Mouse (Mus musculus) forebrain, postnatal 0 days (tissue): Measurements from ENCODE around the gene Plekha1. TPM values are rescaled to one million over a fixed set of nuclear protein-coding genes. Genes with fewer than 3 reads are reported as not detected.

Source experiments
- ATAC-seq: fragments of 200-750 bp; cut with Nextera tagmentation; 2 replicates; pipeline ENCODE4 v1.8.0; 2017; ENCODE audit warnings: mild to moderate bottlenecking, moderate library complexity
- DNase-seq: peaks from one replicate; pipeline ENCODE4 v3.0.0-alpha.2; 2015
- H3K27ac ChIP-seq: fragments of 300-500 bp; sonication (generic); 2 replicates; pipeline ENCODE4 v1.5.1; 2014; ENCODE audit warnings: low read depth, mild to moderate bottlenecking, antibody characterized with exemption, low read length, moderate library complexity, mixed read lengths
- H3K27me3 ChIP-seq: fragments of 300-500 bp; sonication (generic); 2 replicates; pipeline ENCODE4 v1.6.1; 2014; ENCODE audit warnings: mild to moderate bottlenecking, low read length, mixed read lengths; ENCODE audit not compliant: insufficient read depth
- H3K36me3 ChIP-seq: fragments of 300-500 bp; sonication (generic); 2 replicates; pipeline ENCODE4 v1.6.1; 2014; ENCODE audit warnings: mild to moderate bottlenecking, moderate library complexity; ENCODE audit not compliant: insufficient read depth
- H3K4me1 ChIP-seq: fragments of 300-500 bp; sonication (generic); 2 replicates; pipeline ENCODE4 v1.6.1; 2014; ENCODE audit warnings: antibody characterized with exemption; ENCODE audit not compliant: insufficient read depth
- H3K4me2 ChIP-seq: fragments of 300-500 bp; sonication (generic); 2 replicates; pipeline ENCODE4 v1.6.1; 2014; ENCODE audit warnings: low read depth, mild to moderate bottlenecking, moderate library complexity
- H3K4me3 ChIP-seq: fragments of 300-500 bp; sonication (generic); 2 replicates; pipeline ENCODE4 v1.5.1; 2014; ENCODE audit warnings: low read depth, low read length, mixed read lengths
- H3K9ac ChIP-seq: fragments of 300-500 bp; sonication (generic); 2 replicates; pipeline ENCODE4 v1.6.1; 2014; ENCODE audit warnings: mild to moderate bottlenecking
- H3K9me3 ChIP-seq: fragments of 300-500 bp; sonication (generic); 2 replicates; pipeline ENCODE4 v1.6.1; 2016; ENCODE audit warnings: low read length
- CTCF ChIP-seq: sonication (generic); IDR thresholded peaks from 2 replicates; pipeline ENCODE4 v1.5.1; 2016; ENCODE audit warnings: antibody characterized with exemption, control low read depth, low read depth
- WGBS: fragments of 180-500 bp; shearing (Covaris S2); extraction: QIAGEN DNeasy Blood & Tissue Kit; methylation state at CpG from one replicate; pipeline ENCODE4 v1.1.7; 2014; 5-methylcytosine and 5-hydroxymethylcytosine counted together
- polyA plus RNA-seq: library from polyadenylated mRNA; unstranded; fragments of >200 nt; fragmentation: Nextera tagmentation; extraction: Ambion mirVana; gene quantifications from 2 replicates; pipeline ENCODE4 v1.2.1, GENCODE M21; 2015
- total RNA-seq: library from RNA; depleted of rRNA; stranded (reverse); fragments of >200 nt; gene quantifications from 2 replicates; pipeline ENCODE4 v1.2.3, GENCODE M21; 2014

The Plekha1 gene
- total and polyA plus RNA-seq, 2 experiments from 2014 or later, result 47.7 to 112 TPM

DNA sequence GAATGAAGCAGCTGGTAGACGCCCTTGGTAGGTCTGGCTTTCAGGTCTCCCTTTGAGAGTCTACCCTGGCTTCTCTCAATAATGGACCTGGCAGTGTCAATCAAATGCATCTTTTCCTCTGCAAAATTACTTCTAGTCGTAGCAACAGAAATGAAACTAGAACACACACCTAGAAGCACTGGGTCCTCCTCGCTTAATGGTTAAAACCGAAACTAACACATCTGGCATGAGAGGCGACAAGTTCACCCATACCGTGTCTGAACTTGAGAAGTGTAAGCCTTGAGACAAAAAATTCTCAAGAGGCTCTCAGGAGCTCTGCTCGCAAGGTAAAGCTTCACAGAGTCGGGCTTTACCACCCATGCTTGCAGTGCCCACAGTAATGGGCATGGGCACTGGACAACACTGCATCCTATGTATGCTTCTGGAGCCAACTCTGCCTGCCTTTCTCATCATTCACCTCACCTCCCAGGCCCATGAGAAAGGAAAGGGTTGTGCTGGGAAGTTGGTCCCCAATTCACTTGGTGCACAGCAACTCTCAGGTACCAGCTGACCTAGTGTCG lies 37.6 kb upstream of the Plekha1 start:
- TF ChIP-seq CTCF, result no peak
- H3K4me3 ChIP-seq, result no peak overlapping the region
- 91% methylated on average over 9 of the region's 9 CpGs for WGBS
- H3K4me1 ChIP-seq, result no peaks in the 10 kb centered on the region
- ATAC-seq (no peak), DNase-seq (no peak)
- no peak overlapping the region for H3K4me2 ChIP-seq
- no peak overlapping the region for H3K9ac ChIP-seq
- no peaks in the 10 kb centered on the region for H3K36me3 ChIP-seq
- no peaks in the 10 kb centered on the region for H3K9me3 ChIP-seq
- no peaks in the 10 kb centered on the region; the same call in 1 of the 2 replicates for H3K27me3 ChIP-seq
- no peak overlapping the region for H3K27ac ChIP-seq

DNA sequence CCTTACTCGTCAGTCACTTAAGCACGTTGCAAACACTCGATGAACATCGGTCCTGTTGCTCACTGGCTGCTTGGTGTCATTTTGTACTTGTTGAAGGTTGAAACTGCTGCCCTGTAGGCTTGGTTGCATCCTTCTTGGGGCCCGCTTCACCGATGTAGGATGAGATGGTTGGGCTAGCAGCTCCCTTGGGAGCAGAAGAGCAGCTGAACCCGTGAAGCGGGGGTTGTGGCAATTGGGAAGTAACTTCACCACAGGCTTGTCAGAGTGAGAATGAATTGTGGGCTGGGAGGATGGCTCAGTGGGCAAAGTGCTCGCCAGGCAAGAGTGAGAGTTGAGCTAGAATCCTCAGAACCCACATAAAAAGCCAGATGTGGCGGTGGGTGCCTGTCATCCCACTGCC lies 37.1 kb upstream of the Plekha1 start:
- no peaks in the 10 kb centered on the region for H3K9me3 ChIP-seq
- H3K27me3 ChIP-seq, result no peaks in the 10 kb centered on the region; the same call in 1 of the 2 replicates
- H3K4me1 ChIP-seq, result no peaks in the 10 kb centered on the region
- no peak for TF ChIP-seq CTCF
- WGBS, result 87% methylated on average over 10 of the region's 10 CpGs
- no peak overlapping the region for H3K4me3 ChIP-seq
- DNase-seq (no peak), ATAC-seq (no peak)
- H3K27ac ChIP-seq, result no peak overlapping the region
- no peak overlapping the region for H3K4me2 ChIP-seq
- H3K9ac ChIP-seq, result no peak overlapping the region
- no peaks in the 10 kb centered on the region for H3K36me3 ChIP-seq

DNA sequence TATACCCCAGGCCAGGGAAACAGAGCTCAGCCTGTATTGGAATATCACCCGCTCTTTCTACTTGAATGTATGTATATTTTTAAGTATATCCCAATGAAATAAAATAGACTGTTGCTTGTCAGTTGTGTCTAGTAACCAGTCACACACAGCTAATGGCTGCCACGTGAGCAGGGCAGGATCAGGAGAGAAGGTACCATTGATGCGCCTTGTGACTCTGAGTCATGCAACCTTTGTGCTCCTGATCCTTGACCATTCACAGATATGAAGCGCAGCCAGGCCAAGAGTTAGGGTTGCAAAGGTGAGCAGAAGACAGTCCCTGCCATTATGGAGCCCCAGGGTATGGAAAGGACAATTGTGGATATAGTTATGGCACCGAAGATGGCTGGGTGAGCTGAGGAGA lies 34.0 kb upstream of the Plekha1 start:
- DNase-seq (no peak), ATAC-seq (no peak)
- Histone ChIP-seq H3K4me2 (no peak overlapping the region), H3K9me3 (no peaks in the 10 kb centered on the region), H3K27ac (no peak overlapping the region), H3K4me1 (no peaks in the 10 kb centered on the region), H3K4me3 (no peak overlapping the region), H3K36me3 (no peaks in the 10 kb centered on the region), H3K27me3 (no peaks in the 10 kb centered on the region; the same call in 1 of the 2 replicates), H3K9ac (no peak overlapping the region)
- WGBS, result 92% methylated on average over 5 of the region's 5 CpGs
- no peak for TF ChIP-seq CTCF

DNA sequence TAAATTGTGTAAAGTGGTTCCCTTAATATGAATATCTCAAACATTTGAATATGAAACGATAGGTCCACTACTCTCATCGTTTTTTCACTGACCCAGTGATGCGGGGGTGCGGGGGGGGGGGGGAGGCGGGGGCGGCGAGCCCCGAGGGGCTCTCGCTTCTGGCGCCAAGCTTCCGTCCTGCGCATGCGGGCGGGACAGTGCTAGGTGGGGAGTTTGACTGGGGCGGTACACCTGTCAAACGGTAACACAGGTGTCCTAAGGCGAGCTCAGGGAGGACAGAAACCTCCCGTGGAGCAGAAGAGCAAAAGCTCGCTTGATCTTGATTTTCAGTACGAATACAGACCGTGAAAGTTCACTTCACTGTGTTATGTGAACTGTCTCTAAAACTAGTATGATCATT lies 31.3 kb upstream of the Plekha1 start:
- 17% methylated on average over 21 of the region's 21 CpGs for WGBS
- H3K9me3 ChIP-seq, result no peaks in the 10 kb centered on the region
- TF ChIP-seq CTCF, result no peak
- ATAC-seq (peak; percentile 87), DNase-seq (peak; percentile 86)
- no peak overlapping the region for H3K4me2 ChIP-seq
- H3K36me3 ChIP-seq, result no peaks in the 10 kb centered on the region
- no peak overlapping the region for H3K9ac ChIP-seq
- H3K4me3 ChIP-seq, result no peak overlapping the region
- H3K27ac ChIP-seq, result no peak overlapping the region
- no peaks in the 10 kb centered on the region; the same call in 1 of the 2 replicates for H3K27me3 ChIP-seq
- peaks cover 10% of the 10 kb centered on the region; the same call in 1 of the 2 replicates for H3K4me1 ChIP-seq

DNA sequence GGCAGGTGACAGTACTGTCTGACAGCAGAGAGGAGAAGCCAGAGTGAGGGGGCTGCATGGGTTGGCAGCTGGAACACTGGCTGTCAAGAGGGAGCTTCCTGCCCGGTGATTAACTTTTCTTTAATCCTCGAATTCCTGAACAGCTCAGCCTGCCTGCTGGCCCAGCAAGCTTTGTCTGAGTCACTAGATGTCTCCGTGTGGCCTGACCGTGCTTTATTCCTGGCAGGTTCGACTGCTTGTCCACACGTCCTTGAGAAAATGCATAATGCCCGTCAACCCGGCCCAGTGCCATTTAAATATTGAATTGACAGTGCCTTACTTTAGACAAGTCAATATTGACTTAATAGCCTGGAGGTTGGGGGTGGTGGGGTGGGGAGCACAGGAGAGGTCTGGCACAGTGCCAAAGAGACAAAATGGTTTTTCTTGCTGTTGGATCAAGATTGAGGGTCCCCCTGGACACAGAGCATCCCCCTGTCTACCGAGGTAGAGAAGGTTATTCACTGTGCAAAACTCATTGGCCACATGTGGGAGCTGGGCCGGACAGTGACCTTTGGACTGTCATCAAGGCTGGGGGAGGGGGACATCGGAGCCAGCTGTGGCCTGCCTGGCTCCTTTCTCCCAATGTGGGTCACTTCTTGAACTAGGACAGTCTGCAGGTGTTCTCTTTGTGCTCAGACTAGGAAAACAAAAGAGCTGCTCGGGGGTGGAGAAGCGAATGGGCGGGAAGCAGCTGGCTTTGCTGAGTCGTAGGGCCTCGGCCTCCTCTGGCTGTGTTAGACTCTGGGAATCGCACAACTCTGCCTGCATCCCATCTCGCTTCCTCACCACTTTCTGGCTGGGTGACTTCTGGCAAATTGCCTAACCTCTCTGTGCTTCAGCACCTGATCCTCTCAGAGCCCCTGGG lies 30.3 kb upstream of the Plekha1 start:
- H3K4me3 ChIP-seq, result no peak overlapping the region
- H3K4me1 ChIP-seq, result peaks cover 10% of the 10 kb centered on the region; the same call in 1 of the 2 replicates
- H3K4me2 ChIP-seq, result no peak overlapping the region
- ATAC-seq (no peak), DNase-seq (peak; percentile 12)
- no peak overlapping the region for H3K9ac ChIP-seq
- no peaks in the 10 kb centered on the region for H3K9me3 ChIP-seq
- no peak overlapping the region for H3K27ac ChIP-seq
- TF ChIP-seq CTCF, result no peak
- H3K27me3 ChIP-seq, result no peaks in the 10 kb centered on the region; the same call in 1 of the 2 replicates
- WGBS, result 11% methylated on average over 18 of the region's 18 CpGs
- no peaks in the 10 kb centered on the region for H3K36me3 ChIP-seq

DNA sequence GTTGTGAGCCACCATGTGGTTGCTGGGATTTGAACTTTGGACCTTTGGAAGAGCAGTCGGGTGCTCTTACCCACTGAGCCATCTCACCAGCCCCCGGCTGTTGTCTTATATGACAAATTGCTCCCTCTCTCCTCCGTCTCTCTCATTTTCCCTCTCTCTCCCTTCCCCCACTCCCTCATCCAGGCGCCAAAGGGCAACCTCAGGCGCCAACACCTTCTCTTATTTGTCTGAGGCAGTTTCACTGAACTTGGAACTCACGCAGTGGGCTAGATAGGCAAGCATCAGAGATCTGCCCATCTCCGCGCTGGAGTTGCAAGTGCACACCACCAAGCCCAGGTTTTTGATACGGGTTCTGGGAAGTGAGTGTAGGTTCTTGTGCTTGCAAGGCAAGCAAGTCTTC lies 29.5 kb upstream of the Plekha1 start:
- WGBS, result 77% methylated on average over 9 of the region's 9 CpGs
- no peak overlapping the region for H3K9ac ChIP-seq
- no peak overlapping the region for H3K27ac ChIP-seq
- no peaks in the 10 kb centered on the region for H3K36me3 ChIP-seq
- no peaks in the 10 kb centered on the region; the same call in 1 of the 2 replicates for H3K27me3 ChIP-seq
- TF ChIP-seq CTCF, result no peak
- DNase-seq (no peak), ATAC-seq (no peak)
- no peak overlapping the region for H3K4me2 ChIP-seq
- H3K9me3 ChIP-seq, result no peaks in the 10 kb centered on the region
- peaks cover 10% of the 10 kb centered on the region; the same call in 1 of the 2 replicates for H3K4me1 ChIP-seq
- no peak overlapping the region for H3K4me3 ChIP-seq
